Mouse (Mus musculus) retina, embryonic 14.5 days (tissue): Measurements from ENCODE around the gene Polr3e.
"Not testable (repeated sequence)": the region's sequence is repeated elsewhere in the genome, so short reads cannot be mapped to it uniquely, and the experiment has no call there.

Experiments used
- DNase-seq: peaks from one replicate; pipeline ENCODE4 v3.0.0-alpha.2; 2015; ENCODE audit warnings: low spot score

Gene Polr3e

DNA sequence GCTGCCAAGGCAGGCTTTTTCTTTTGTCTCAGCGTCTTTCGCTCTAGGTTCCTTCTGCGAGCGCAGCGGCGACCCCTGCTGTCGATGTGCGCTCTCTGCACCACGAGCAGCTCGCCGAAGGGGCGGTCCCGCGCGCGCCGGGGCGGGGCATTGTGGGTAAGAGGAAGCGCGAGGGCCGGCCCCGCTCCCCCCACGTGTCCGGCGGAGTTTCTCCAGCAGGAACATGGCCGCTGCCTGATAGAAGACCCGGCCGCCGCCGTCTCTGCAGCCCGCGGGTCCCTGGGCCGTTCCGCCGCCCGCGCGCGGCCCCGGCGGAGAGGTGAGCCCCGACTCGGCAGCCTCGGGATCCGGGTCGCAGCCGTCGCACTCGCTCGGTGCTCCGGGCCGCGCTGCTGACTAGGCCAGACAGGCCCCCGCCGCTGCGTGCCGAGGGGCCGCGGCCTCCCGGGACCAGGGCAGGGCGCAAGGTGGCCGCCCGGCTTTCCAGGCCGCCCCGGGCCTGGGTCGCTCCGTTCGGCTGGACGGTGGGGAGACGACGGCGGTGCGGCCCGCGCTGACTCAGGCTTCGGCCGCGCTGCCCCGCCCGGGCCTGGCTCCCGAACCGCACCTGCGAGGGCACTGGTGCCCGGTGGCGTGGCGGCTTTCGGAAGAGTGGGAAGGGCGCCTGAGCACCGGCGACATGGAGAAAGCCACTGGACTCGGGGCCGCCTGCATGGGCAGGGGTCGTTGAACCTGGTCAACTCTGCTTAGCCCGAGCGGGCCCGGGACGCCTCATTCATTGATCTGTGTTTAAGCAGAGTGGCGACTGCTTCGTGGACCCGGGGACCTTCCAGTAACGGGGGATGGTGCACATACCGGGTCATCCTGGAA is at the start of gene Polr3e:
Gene Polr3e (plus strand): TSS at position 153 of the 870 bp plus-strand sequence.
- peak; percentile 97 for DNase-seq

GRCm38 (mm10) chr7:120869883-120870282 is 47.7 kb upstream of the Polr3e start:
- no peak for DNase-seq

- no peak for DNase-seq
Observed at GRCm38 (mm10) chr7:120870431-120871008, 47.0 kb upstream of the Polr3e start.

- DNase-seq = no peak
Observed at GRCm38 (mm10) chr7:120873083-120873482, 44.5 kb upstream of the Polr3e start.

GRCm38 (mm10) chr7:120874021-120874420 is 43.5 kb upstream of the Polr3e start:
- DNase-seq = no peak

- no peak for DNase-seq
Observed at GRCm38 (mm10) chr7:120874764-120875539, 42.6 kb upstream of the Polr3e start.

- no peak for DNase-seq
Observed at GRCm38 (mm10) chr7:120875540-120876388, 41.8 kb upstream of the Polr3e start.

- no peak for DNase-seq
Observed at GRCm38 (mm10) chr7:120878271-120878670, 39.3 kb upstream of the Polr3e start.

GRCm38 (mm10) chr7:120879972-120880371 is 37.6 kb upstream of the Polr3e start:
- DNase-seq = no peak

DNA sequence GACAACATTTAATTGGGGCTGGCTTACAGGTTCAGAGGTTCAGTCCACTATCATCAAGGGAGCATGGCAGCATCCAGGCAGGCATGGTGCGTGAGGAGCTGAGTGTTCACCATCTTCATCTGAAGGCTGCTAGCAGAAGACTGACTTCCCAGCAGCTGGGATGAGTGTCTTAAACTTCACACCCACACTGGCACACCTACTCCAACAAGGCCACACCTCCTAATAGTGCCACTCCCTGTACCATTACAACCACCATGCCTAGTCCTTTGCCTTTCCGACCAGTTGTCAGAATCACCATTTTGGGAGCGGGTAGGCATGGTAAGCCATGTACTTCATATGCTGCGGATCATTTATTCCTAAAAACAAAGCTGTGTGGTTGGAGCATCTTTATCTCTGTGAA is 36.8 kb upstream of the Polr3e start:
- no peak for DNase-seq

DNA sequence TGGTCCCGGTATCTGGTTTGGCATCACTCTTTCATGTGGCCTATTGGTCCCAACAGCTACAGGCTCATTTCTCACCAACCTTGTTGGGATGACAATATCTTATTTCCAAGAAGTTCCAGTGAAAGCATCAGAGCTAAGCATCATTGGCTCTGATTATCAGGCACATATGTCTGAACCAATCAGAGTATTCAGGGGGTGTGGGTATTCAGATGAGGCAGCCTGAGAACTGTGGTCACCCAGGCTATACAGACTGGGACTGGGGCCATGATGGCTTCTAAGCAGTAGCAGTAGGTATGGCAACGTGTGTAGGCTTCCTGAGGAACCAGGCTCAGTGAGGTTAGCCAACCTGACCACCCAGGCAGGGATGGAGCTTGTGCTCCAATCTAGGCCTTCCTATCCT is 36.1 kb upstream of the Polr3e start:
- DNase-seq = no peak

GRCm38 (mm10) chr7:120882674-120883073 is 34.9 kb upstream of the Polr3e start:
- no peak for DNase-seq

DNA sequence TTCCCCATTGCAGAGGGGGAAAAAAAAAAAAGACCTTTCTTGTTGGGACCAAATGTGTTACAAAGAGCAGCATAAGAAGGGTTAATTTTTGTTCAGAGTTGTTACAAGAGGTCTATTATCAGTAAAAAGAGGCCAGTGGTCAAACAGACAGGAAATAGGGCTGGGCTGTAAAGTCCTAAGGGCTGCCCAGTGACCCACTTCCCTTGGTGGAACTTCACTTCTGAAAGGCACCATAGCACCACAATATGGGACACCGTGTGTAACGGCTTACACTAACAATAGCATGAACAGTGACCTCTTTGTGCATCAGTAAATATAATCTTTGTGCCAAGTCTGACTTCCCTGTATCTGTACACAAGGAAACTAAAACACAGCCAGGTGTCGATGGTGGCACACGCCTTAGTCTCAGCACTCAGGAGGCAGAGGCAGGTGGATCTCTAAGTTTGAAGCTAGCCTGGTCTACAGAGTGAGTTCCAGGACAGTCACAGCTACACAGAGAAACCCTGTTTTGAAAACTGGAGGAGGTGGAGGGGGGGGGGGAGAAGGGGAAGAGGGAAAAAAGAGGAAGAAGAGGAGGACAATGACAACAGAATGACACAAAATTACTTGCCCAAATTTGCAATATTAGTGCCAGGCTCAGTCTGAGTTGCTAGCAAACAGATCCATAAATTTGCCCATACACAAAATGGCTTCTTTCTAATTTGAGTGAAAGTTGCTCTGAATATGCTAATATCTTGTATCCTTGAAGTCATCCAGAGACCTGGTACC is 33.8 kb upstream of the Polr3e start:
- no peak for DNase-seq

DNA sequence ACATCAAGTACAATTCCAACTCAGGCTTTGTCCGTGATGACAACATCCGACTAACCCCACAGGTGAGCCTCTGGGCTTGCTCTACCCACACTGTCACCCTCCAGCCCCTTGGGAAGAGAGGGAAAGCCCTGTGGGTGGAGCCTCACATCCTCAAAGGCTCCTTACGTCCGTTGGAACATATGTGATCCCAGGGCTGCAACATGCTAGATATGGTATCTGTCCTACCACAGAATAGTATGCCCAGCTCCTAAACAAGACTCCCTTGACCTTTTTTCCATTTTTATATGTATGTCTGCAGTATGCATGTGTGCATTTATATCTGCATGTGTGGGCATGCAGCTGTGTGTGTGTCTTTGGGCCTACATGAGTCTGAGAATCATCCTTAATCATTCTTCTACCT is 32.8 kb upstream of the Polr3e start:
- no peak for DNase-seq

DNA sequence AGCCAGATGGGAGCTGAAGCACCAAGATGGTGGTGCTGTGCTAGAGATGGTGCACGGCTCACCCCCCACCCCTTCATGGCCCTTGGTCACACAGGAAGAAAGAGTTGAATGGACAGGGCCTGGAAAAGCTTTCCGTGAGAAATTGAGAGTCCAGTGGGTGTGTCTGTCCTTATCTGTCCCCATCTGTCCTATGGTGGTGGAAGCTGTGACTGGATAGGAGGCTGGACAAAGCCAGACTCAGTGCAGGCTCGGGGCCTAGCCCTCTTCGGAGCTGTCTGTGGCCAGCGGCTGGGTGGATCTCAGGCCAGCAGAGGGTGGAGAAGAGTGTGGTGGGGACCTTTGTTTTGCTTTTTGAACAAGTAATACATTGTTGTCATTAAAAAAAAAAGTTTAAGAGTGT is 24.4 kb upstream of the Polr3e start:
- DNase-seq = no peak

DNA sequence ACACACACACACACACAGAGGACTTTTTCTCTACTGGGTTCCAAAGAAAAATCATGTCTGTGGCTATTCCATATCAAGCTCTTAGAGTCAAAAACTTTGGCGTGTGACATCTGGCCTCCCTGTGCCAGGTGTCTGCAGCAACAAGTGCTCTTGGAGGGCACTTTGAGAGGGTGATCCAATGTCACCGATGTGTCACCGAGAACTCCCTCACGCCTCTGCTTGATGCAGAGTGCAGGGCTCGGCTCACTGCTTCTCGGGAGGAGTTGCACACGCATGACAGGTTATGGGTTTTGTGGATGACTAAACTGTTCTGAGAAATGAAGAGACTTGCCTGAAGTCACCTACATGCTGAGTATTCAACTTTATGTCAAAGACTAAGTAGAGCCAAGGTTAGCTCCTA is 20.5 kb upstream of the Polr3e start:
- DNase-seq = no peak

- no peak for DNase-seq
Observed at GRCm38 (mm10) chr7:120897711-120898335, 19.7 kb upstream of the Polr3e start.

- no peak for DNase-seq
Observed at GRCm38 (mm10) chr7:120900191-120900590, 17.4 kb upstream of the Polr3e start.

- peak; percentile 23 for DNase-seq
Observed at GRCm38 (mm10) chr7:120901701-120902100, 15.8 kb upstream of the Polr3e start.

DNA sequence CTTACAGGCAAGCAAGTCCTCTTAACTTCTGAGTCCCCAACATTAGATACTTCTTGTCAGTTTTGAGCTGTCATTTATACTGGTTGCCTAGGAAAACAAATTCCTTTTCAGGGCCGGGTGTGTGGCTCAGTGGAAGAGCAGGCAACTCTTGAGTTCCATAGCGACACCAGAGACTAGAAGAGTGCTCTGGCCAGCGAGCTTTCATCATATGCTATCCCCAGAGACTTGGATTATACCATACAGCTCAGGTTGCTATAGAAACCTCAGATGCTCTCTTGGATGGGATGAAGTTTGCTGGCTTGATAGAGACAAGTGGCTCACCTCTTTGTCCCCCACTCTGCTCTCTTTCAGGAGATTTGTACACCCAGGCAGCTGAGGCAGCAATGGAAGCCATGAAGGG is 14.6 kb upstream of the Polr3e start:
- peak; percentile 25 for DNase-seq

- DNase-seq = not testable (repeated sequence)
Observed at GRCm38 (mm10) chr7:120910172-120910571, 7.4 kb upstream of the Polr3e start.
